Mouse (Mus musculus) CH12.LX (cell line): ENCODE data around the gene Maco1. TPM values are rescaled to one million over a fixed set of nuclear protein-coding genes. Genes with fewer than 3 reads are reported as not detected.
A peak's percentile ranks its signal among the peaks of the same experiment; 100 is the strongest.

Experiments used
- DNase-seq: peaks from one replicate; pipeline ENCODE4 v3.0.0-alpha.2; 2013; ENCODE audit errors: extremely low read depth
- H3K27ac ChIP-seq: 2 replicates; pipeline ENCODE4 v1.5.1; 2012; ENCODE audit warnings: low read depth, mild to moderate bottlenecking, control low read depth, moderate library complexity; ENCODE audit not compliant: insufficient read depth
- H3K27me3 ChIP-seq: replicated peaks from 2 replicates; pipeline ENCODE3; 2012; ENCODE audit warnings: inconsistent platforms
- H3K36me3 ChIP-seq, 2 experiments: replicated peaks in 1 of 2; 2 replicates each; pipeline versions ENCODE3 to v1.6.1; 2012; ENCODE audit warnings: inconsistent platforms in 1 of 2, low read length in 1 of 2, mild to moderate bottlenecking in 1 of 2, mixed read lengths in 1 of 2, moderate library complexity in 1 of 2; ENCODE audit not compliant: control insufficient read depth in 1 of 2, insufficient read depth in 1 of 2
- H3K4me1 ChIP-seq, 2 experiments: 2 replicates each; pipeline ENCODE4 v1.6.1; 2012; ENCODE audit warnings: inconsistent platforms in 1 of 2, moderate library complexity in 1 of 2; ENCODE audit not compliant: insufficient read depth in 2 of 2, control insufficient read depth in 1 of 2
- H3K4me2 ChIP-seq: 2 replicates; pipeline ENCODE4 v1.6.1; 2012; ENCODE audit warnings: low read depth, mild to moderate bottlenecking, control low read depth; ENCODE audit not compliant: poor library complexity, insufficient read depth, severe bottlenecking
- H3K4me3 ChIP-seq, 3 experiments: fragments of 150-350 bp in 1 of 3; sonication (generic) in 1 of 3; replicated peaks in 1 of 3; 2 replicates each; pipeline versions ENCODE3 to v1.5.1; 2011 to 2012; ENCODE audit warnings: low read depth in 2 of 3, low read length in 2 of 3, mild to moderate bottlenecking in 2 of 3, moderate library complexity in 2 of 3, control low read depth in 1 of 3, improper control_type of control experiment in 1 of 3, inconsistent platforms in 1 of 3, mixed read lengths in 1 of 3; ENCODE audit not compliant: poor library complexity in 1 of 3
- H3K79me2 ChIP-seq: replicated peaks from 2 replicates; pipeline ENCODE4 v1.6.1; 2012; ENCODE audit warnings: mild to moderate bottlenecking, moderate library complexity; ENCODE audit not compliant: control insufficient read depth, poor library complexity, insufficient read depth, severe bottlenecking; ENCODE audit errors: extremely low read depth
- H3K9ac ChIP-seq: 2 replicates; pipeline ENCODE4 v1.6.1; 2012; ENCODE audit warnings: low read depth, mild to moderate bottlenecking, control low read depth, moderate library complexity; ENCODE audit not compliant: insufficient read depth
- H3K9me3 ChIP-seq: replicated peaks from 2 replicates; pipeline ENCODE3; 2012; ENCODE audit warnings: low read length, inconsistent platforms, mixed read lengths
- CHD2 ChIP-seq: IDR thresholded peaks from 2 replicates; pipeline ENCODE4 v1.6.1; 2011; ENCODE audit warnings: low read length, improper control_type of control experiment
- CTCF ChIP-seq, 2 experiments: IDR thresholded peaks in 1 of 2; conservative IDR thresholded peaks in 1 of 2; 2 replicates each; pipeline ENCODE4 v1.5.1; 2011 to 2012; ENCODE audit warnings: low read depth in 2 of 2, low read length in 2 of 2, improper control_type of control experiment in 1 of 2, inconsistent platforms in 1 of 2, mild to moderate bottlenecking in 1 of 2, moderate library complexity in 1 of 2
- EP300 ChIP-seq: IDR thresholded peaks from 2 replicates; pipeline ENCODE4 v1.6.1; 2011; ENCODE audit warnings: low read length, improper control_type of control experiment
- GABPA ChIP-seq: IDR thresholded peaks from 2 replicates; pipeline ENCODE4 v1.6.1; 2012; ENCODE audit warnings: low read depth, low read length, improper control_type of control experiment, inconsistent platforms; ENCODE audit not compliant: insufficient replicate concordance
- KAT2A ChIP-seq: IDR thresholded peaks from 2 replicates; pipeline ENCODE4 v1.6.1; 2012; ENCODE audit warnings: low read length, improper control_type of control experiment, inconsistent platforms; ENCODE audit not compliant: insufficient replicate concordance
- MAFK ChIP-seq: IDR thresholded peaks from 2 replicates; pipeline ENCODE4 v1.6.1; 2011; ENCODE audit warnings: low read length, improper control_type of control experiment; ENCODE audit not compliant: insufficient replicate concordance
- MYC ChIP-seq: IDR thresholded peaks from 2 replicates; pipeline ENCODE4 v1.6.1; 2011; ENCODE audit warnings: low read depth, mild to moderate bottlenecking, improper control_type of control experiment, low read length
- PAX5 ChIP-seq: IDR thresholded peaks from 2 replicates; pipeline ENCODE4 v1.6.1; 2012; ENCODE audit warnings: low read length, inconsistent platforms, mixed read lengths
- POLR2A ChIP-seq: IDR thresholded peaks from 2 replicates; pipeline ENCODE4 v1.6.1; 2011; ENCODE audit warnings: low read depth, mild to moderate bottlenecking, improper control_type of control experiment, low read length
- RAD21 ChIP-seq: IDR thresholded peaks from 2 replicates; pipeline ENCODE4 v1.6.1; 2011; ENCODE audit warnings: low read depth, mild to moderate bottlenecking, low read length, improper control_type of control experiment, moderate library complexity
- RCOR1 ChIP-seq: conservative IDR thresholded peaks from 2 replicates; pipeline ENCODE4 v1.6.1; 2012; ENCODE audit warnings: low read depth, mild to moderate bottlenecking, inconsistent platforms, low read length, improper control_type of control experiment
- SIN3A ChIP-seq: IDR thresholded peaks from 2 replicates; pipeline ENCODE4 v1.6.1; 2012; ENCODE audit warnings: low read length, improper control_type of control experiment, inconsistent platforms
- SMC3 ChIP-seq: IDR thresholded peaks from 2 replicates; pipeline ENCODE4 v1.6.1; 2011; ENCODE audit warnings: low read depth, low read length, improper control_type of control experiment
- TBP ChIP-seq: conservative IDR thresholded peaks from 2 replicates; pipeline ENCODE4 v1.6.1; 2011; ENCODE audit warnings: low read depth, low read length, improper control_type of control experiment
- ZC3H11A ChIP-seq: IDR thresholded peaks from 2 replicates; pipeline ENCODE4 v1.6.1; 2012; ENCODE audit warnings: low read depth, mild to moderate bottlenecking, inconsistent platforms, low read length, improper control_type of control experiment
- ZMIZ1 ChIP-seq: IDR thresholded peaks from 2 replicates; pipeline ENCODE4 v1.6.1; 2012; ENCODE audit warnings: low read depth, mild to moderate bottlenecking, inconsistent platforms, low read length, improper control_type of control experiment
- ZNF384 ChIP-seq: IDR thresholded peaks from 2 replicates; pipeline ENCODE4 v1.6.1; 2012; ENCODE audit warnings: low read depth, low read length, improper control_type of control experiment, inconsistent platforms
- dilution Hi-C: fragments of 300-500 bp; cut with MboI; formaldehyde crosslinking; loops from 2 replicates; pipeline ENCODE4 v1.14.3; 2020; ENCODE audit warnings: low sequenced_read_pairs; ENCODE audit not compliant: extremely low pct_unique_long_range_greater_than_20kb, extremely low pct_ligation_motif_present
- in situ Hi-C: fragments of 300-500 bp; cut with MboI; formaldehyde crosslinking; loops from 3 replicates; pipeline ENCODE4 v1.14.3; 2019; ENCODE audit warnings: low sequenced_read_pairs, low pct_ligation_motif_present, low pct_unique_long_range_greater_than_20kb, mixed read lengths
- polyA plus RNA-seq: library from polyadenylated mRNA; unstranded; fragments of >175 nt; gene quantifications from 2 replicates; pipeline ENCODE4 v1.2.1, GENCODE M21; 2012; ENCODE audit warnings: low read depth; ENCODE audit not compliant: insufficient read length
- total RNA-seq, 2 experiments: library from RNA; depleted of rRNA; stranded (reverse); fragments of 300-350 nt in 1 of 2; fragments of >200 nt in 1 of 2; gene quantifications; 2 replicates each; pipeline ENCODE4 v1.2.3; 2012 to 2014

Gene Maco1
- total and polyA plus RNA-seq, 3 experiments, result 15.8 to 19.8 (median 17.3) TPM

DNA sequence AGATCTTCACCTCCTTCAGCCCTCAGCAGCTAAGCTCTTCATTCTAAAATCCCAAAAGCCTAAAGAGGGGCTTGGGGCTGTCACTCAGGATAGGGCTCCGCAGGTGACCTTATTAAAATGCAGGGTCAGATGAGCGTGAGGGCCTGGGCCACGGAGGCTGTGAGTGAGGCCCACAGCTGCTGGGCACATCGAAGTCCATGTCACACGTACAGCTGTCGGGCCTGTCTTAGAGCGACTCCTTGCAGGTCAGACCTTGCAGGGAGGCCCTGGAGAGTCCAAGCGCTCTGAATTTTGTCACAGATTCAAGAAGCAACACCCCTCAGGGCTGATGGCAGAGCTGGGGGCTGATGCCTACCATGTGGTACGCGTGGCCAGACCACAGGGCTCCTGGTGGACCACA lies 52.5 kb downstream of the Maco1 start:
- TF ChIP-seq GABPA (no peak), MAFK (no peak), CTCF (conservative IDR thresholded peaks at IDR 0.05 in 1 of 2, IDR thresholded peaks at IDR 0.05 in 1 of 2; ENCODE audit: low read depth in 2 of 2, low read length in 2 of 2) (no peak), MYC (no peak), ZC3H11A (no peak), TBP (no peak), KAT2A (no peak)
- TF ChIP-seq, all 38 proteins: peak for 0
- in situ Hi-C loops (loop anchor here (10.0 kb wide), 1 partner anchor 74 kb away; no protein-coding TSS in a partner anchor), dilution Hi-C loops (no loop called here)
- H3K36me3 ChIP-seq, result peaks cover 21 to 47% of the 10 kb centered on the region in 2 experiments
- no peaks in the 10 kb centered on the region for H3K79me2 ChIP-seq
- peaks cover 4 to 19% of the 10 kb centered on the region in 2 experiments; a peak in 3 of 4 replicates for H3K4me1 ChIP-seq
- DNase-seq, result no peak
- H3K27me3 ChIP-seq, result no peaks in the 10 kb centered on the region
- H3K4me2 ChIP-seq, result no peak overlapping the region
- H3K9me3 ChIP-seq, result no peaks in the 10 kb centered on the region
- no peak overlapping the region for H3K4me3 ChIP-seq
- H3K9ac ChIP-seq, result no peak overlapping the region
- no peak overlapping the region for H3K27ac ChIP-seq

- no peaks in the 10 kb centered on the region for H3K9me3 ChIP-seq
- H3K4me3 ChIP-seq, result no peak overlapping the region
- no peak overlapping the region for H3K27ac ChIP-seq
- H3K79me2 ChIP-seq, result no peaks in the 10 kb centered on the region
- dilution Hi-C loops, result no loop called here
- no peak overlapping the region for H3K9ac ChIP-seq
- H3K36me3 ChIP-seq, result peaks cover 17 to 41% of the 10 kb centered on the region in 2 experiments
- DNase-seq, result no peak
- H3K27me3 ChIP-seq, result no peaks in the 10 kb centered on the region
- H3K4me2 ChIP-seq, result no peak overlapping the region
- TF ChIP-seq POLR2A (no peak), SIN3A (no peak), RCOR1 (no peak), MAFK (no peak), TBP (no peak), ZMIZ1 (no peak), ZNF384 (no peak)
- TF ChIP-seq, all 38 proteins: peak for 0
- in situ Hi-C loops, result loop anchor here (10.0 kb wide), 1 partner anchor 75 kb away; no protein-coding TSS in a partner anchor
- peaks cover 9 to 19% of the 10 kb centered on the region in 2 experiments; a peak in 3 of 4 replicates for H3K4me1 ChIP-seq
Measured at GRCm38 (mm10) chr4:134800098-134800497, 53.0 kb downstream of the Maco1 start.

- TF ChIP-seq SIN3A (0 out of 2 replicates have a peak, but pooled peaks have one; percentile 23), POLR2A (no peak), MAFK (no peak), EP300 (no peak), SMC3 (peak; percentile 53), RCOR1 (no peak), CTCF (conservative IDR thresholded peaks at IDR 0.05 in 1 of 2, IDR thresholded peaks at IDR 0.05 in 1 of 2; ENCODE audit: low read depth in 2 of 2, low read length in 2 of 2) (peak; percentile 71 to 75), RAD21 (peak; percentile 42), PAX5 (no peak), TBP (no peak), CHD2 (no peak), ZNF384 (no peak)
- TF ChIP-seq, all 38 proteins: peak for 4
- H3K4me1 ChIP-seq, result peaks cover 9 to 19% of the 10 kb centered on the region in 2 experiments; a peak in 3 of 4 replicates
- H3K36me3 ChIP-seq, result peaks cover 10 to 33% of the 10 kb centered on the region in 2 experiments
- H3K27me3 ChIP-seq, result no peaks in the 10 kb centered on the region
- peak; percentile 51 for DNase-seq
- in situ Hi-C loops (loop anchor here (10.0 kb wide), 1 partner anchor 254 kb away; no protein-coding TSS in a partner anchor), dilution Hi-C loops (no loop called here)
- H3K4me3 ChIP-seq, result no peak overlapping the region
- no peaks in the 10 kb centered on the region for H3K79me2 ChIP-seq
- no peak overlapping the region for H3K4me2 ChIP-seq
- H3K9ac ChIP-seq, result no peak overlapping the region
- H3K9me3 ChIP-seq, result no peaks in the 10 kb centered on the region
- H3K27ac ChIP-seq, result no peak overlapping the region
Measured at GRCm38 (mm10) chr4:134799272-134799671, 53.9 kb downstream of the Maco1 start.
